18 mouse cellular contexts compared by ENCODE assay signal in genomic region chr7:35058329-35058728, GRCm38 (mm10).
"Had no signal": no experiment of that assay in that cellular context is flagged by ENCODE, and none has a peak within 500 bp of the region (broad histone marks: within the 10 kb centered on the region; RNA-seq: fewer than 3 reads in every experiment).

No protein-coding gene starts in this region.

- ATAC-seq: liver, embryonic 12.5 days; midbrain, embryonic 16.5 days had no signal

- H3K27me3 ChIP-seq: liver, embryonic 12.5 days; neural tube, embryonic 13.5 days; neural tube, embryonic 15.5 days had no signal

- H3K36me3 ChIP-seq: midbrain, embryonic 10.5 days; midbrain, embryonic 12.5 days; neural tube, embryonic 13.5 days; neural tube, embryonic 15.5 days had no signal

- H3K9me3 ChIP-seq: liver, embryonic 12.5 days; midbrain, embryonic 10.5 days; midbrain, embryonic 12.5 days; neural tube, embryonic 13.5 days; neural tube, embryonic 15.5 days had no signal

- H3K4me2 ChIP-seq: lung, embryonic 14.5 days; midbrain, embryonic 12.5 days; neural tube, embryonic 13.5 days; neural tube, embryonic 15.5 days had no signal

- H3K9ac ChIP-seq: liver, embryonic 12.5 days; liver, embryonic 14.5 days; lung, embryonic 14.5 days; midbrain, embryonic 12.5 days; neural tube, embryonic 13.5 days; neural tube, embryonic 15.5 days had no signal

- H3K4me3 ChIP-seq: liver, embryonic 12.5 days; midbrain, embryonic 10.5 days; midbrain, embryonic 12.5 days; myocyte; neural tube, embryonic 13.5 days; neural tube, embryonic 15.5 days had no signal

- H3K27ac ChIP-seq: liver, embryonic 12.5 days; liver, embryonic 14.5 days; midbrain, embryonic 10.5 days; midbrain, embryonic 12.5 days; neural tube, embryonic 13.5 days; neural tube, embryonic 15.5 days had no signal

- DNase-seq: lung, embryonic 14.5 days; midbrain, embryonic 14.5 days; retina, postnatal 1 day; right cerebral cortex, adult 18-20 months; right cerebral cortex, postnatal 25 days; right cerebral cortex, postnatal 4 days; spleen, adult 18-20 months; thymus, adult 18-20 months; thymus, postnatal 14 days; thymus, postnatal 36 days had no signal
